Mouse (Mus musculus): ENCODE measurements around the gene Plcb3. TPM values are rescaled to one million over a fixed set of nuclear protein-coding genes. Genes with fewer than 3 reads are reported as not detected.

Plcb3 gene
- total RNA-seq (2023), result 10 to 100 TPM; 22.2 to 30.1 TPM

GRCm38 (mm10) chr19:6975537-6976521 is at the start of gene Plcb3:
Plcb3 (minus strand) TSS chr19:6976470.

GRCm38 (mm10) chr19:7019191-7019590 is 42.9 kb upstream of the Plcb3 start, which contains the start of gene Fermt3:
Fermt3 (minus strand) TSS chr19:7019469.

GRCm38 (mm10) chr19:6996006-6996405 is 19.7 kb upstream of the Plcb3 start, which contains the start of the genes Nudt22 and Trpt1:
Nudt22 (minus strand) TSS chr19:6996117.
Trpt1 (plus strand) TSS chr19:6996131.

GRCm38 (mm10) chr19:6992011-6992858 is 16.0 kb upstream of the Plcb3 start, which contains the start of gene Dnajc4:
Dnajc4 (minus strand) TSS chr19:6992572.

GRCm38 (mm10) chr19:6987061-6987903 is 11.0 kb upstream of the Plcb3 start, which contains the start of gene Vegfb:
Vegfb (minus strand) TSS chr19:6987651.

GRCm38 (mm10) chr19:6980381-6981093 is 4.3 kb upstream of the Plcb3 start, which contains the start of gene Fkbp2:
Fkbp2 (minus strand) TSS chr19:6980501.

GRCm38 (mm10) chr19:6974211-6975205 is 1.8 kb downstream of the Plcb3 start, which contains the start of gene Ppp1r14b:
Ppp1r14b (plus strand) TSS chr19:6974968.

GRCm38 (mm10) chr19:6942249-6942691 is 34.0 kb downstream of the Plcb3 start, which contains the start of gene Gpr137:
Gpr137 (minus strand) TSS chr19:6942480.

GRCm38 (mm10) chr19:6941372-6942248 is 34.7 kb downstream of the Plcb3 start, which contains the start of gene Bad:
Bad (plus strand) TSS chr19:6941861.

GRCm38 (mm10) chr19:6934195-6934977 is 41.9 kb downstream of the Plcb3 start, which contains the start of gene Kcnk4:
Kcnk4 (minus strand) TSS chr19:6934515.

GRCm38 (mm10) chr19:6925307-6925573 is 51.0 kb downstream of the Plcb3 start, which contains the start of gene Catsperz:
Catsperz (minus strand) TSS chr19:6925380.

GRCm38 (mm10) chr19:6921647-6922567 is 54.4 kb downstream of the Plcb3 start, which contains the start of gene Esrra:
Esrra (minus strand) TSS chr19:6921813.

GRCm38 (mm10) chr19:6909507-6910289 is 66.6 kb downstream of the Plcb3 start, which contains the start of the genes Trmt112 and Prdx5:
Trmt112 (plus strand) TSS chr19:6909698.
Prdx5 (minus strand) TSS chr19:6910106.

